Mouse (Mus musculus): ENCODE data around the gene Gabrb3.

DNA sequence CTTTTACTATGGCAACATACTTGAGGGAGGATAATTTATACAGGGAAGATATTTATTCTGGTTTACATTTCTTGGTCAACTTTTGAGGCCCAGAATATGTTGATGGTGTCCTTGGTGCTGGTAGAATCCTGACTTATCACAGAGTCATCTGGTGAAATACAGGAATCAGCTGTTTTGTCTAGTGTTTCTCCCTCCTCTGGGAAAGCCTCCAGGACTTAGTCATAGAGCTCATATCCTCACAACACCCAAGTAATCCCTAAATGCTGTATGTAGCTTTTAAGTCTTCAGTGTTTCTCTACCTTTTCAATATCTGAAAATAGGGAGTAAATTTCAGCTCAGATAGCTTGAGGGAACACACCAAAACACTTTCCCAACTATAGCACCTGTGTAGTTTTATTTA, 292.2 kb downstream of the Gabrb3 start:
- TF ChIP-seq MYOD1 (IDR thresholded peaks at IDR 0.05; ENCODE audit: control insufficient read depth in 1 of 3, insufficient read length in 2 of 3, low read depth in 2 of 3) (no peak), POLR2A (IDR thresholded peaks at IDR 0.05; ENCODE audit: insufficient read length, low read depth) (no peak), POLR2AphosphoS2 (IDR thresholded peaks at IDR 0.05; ENCODE audit: insufficient read length, low read depth) (no peak), TCF12 (IDR thresholded peaks at IDR 0.05; ENCODE audit: insufficient read depth, poor library complexity, severe bottlenecking) (no peak), SRF (IDR thresholded peaks at IDR 0.05; ENCODE audit: control insufficient read depth, insufficient read length, low read depth) (no peak), E2F4 (IDR thresholded peaks at IDR 0.05; ENCODE audit: insufficient read depth) (no peak), TCF3 (IDR thresholded peaks at IDR 0.05; ENCODE audit: insufficient read length, low read depth) (no peak), MAX (IDR thresholded peaks at IDR 0.05; ENCODE audit: low read depth) (no peak)
